8 mouse cellular contexts compared by ENCODE assay signal in genomic region chrX:139870938-139871791, GRCm38 (mm10). TPM values are rescaled to one million over a fixed set of nuclear protein-coding genes. Genes with fewer than 3 reads are reported as not detected.
DNase-seq lines count a peak whose midpoint lies in the region; ATAC-seq and TF ChIP-seq lines count a peak whose summit lies in the region.

Morc4 (minus strand) TSS chrX:139871677.

- peak; percentile 91 for ATAC-seq in limb, embryonic 13.5 days (ENCODE audit: low FRiP score, low read depth)
- peak; percentile 93 for ATAC-seq in midbrain, embryonic 15.5 days (replicated peaks)

- no peaks in the 10 kb centered on the region for H3K9me3 ChIP-seq in limb, embryonic 13.5 days
- H3K9me3 ChIP-seq in midbrain, embryonic 15.5 days = no peaks in the 10 kb centered on the region

- peak within 1 kb of the TSS; percentile 39; the same call in 1 of the 2 replicates for H3K27ac ChIP-seq in limb, embryonic 13.5 days
- peak within 1 kb of the TSS; percentile 69 for H3K27ac ChIP-seq in midbrain, embryonic 15.5 days
- no peak within 1 kb of the TSS for H3K27ac ChIP-seq in testis, adult 2 months (ENCODE audit: control insufficient read depth, insufficient read depth, low read depth, low read length)

- TF ChIP-seq CTCF in testis, adult 2 months (IDR thresholded peaks at IDR 0.05; ENCODE audit: control insufficient read depth, insufficient read depth, insufficient replicate concordance, low read depth, low read length) = no peak

- peak within 1 kb of the TSS; percentile 60 for H3K4me3 ChIP-seq in limb, embryonic 13.5 days
- H3K4me3 ChIP-seq in midbrain, embryonic 15.5 days = peak within 1 kb of the TSS; percentile 52
- peak within 1 kb of the TSS; percentile 74 for H3K4me3 ChIP-seq in testis, adult 2 months (ENCODE audit: control insufficient read depth, low read depth, low read length)

- H3K36me3 ChIP-seq in limb, embryonic 13.5 days = no peaks in the 10 kb centered on the region
- no peaks in the 10 kb centered on the region for H3K36me3 ChIP-seq in midbrain, embryonic 15.5 days (replicated peaks)
- H3K36me3 ChIP-seq in testis, adult 2 months (ENCODE audit: control insufficient read depth, insufficient read depth, low read length) = no peaks in the 10 kb centered on the region

- H3K9ac ChIP-seq in limb, embryonic 13.5 days = peak within 1 kb of the TSS; percentile 72
- peak within 1 kb of the TSS; percentile 52 for H3K9ac ChIP-seq in midbrain, embryonic 15.5 days

- H3K4me1 ChIP-seq in limb, embryonic 13.5 days = no peaks in the 10 kb centered on the region
- H3K4me1 ChIP-seq in midbrain, embryonic 15.5 days = no peaks in the 10 kb centered on the region
- H3K4me1 ChIP-seq in testis, adult 2 months (ENCODE audit: control insufficient read depth, insufficient read depth, low read length) = no peaks in the 10 kb centered on the region; the same call in 1 of the 2 replicates

- TF ChIP-seq POLR2A in testis, adult 2 months (IDR thresholded peaks at IDR 0.05; ENCODE audit: control insufficient read depth, low read depth, low read length) = no peak

- peak within 1 kb of the TSS; percentile 65 for H3K4me2 ChIP-seq in limb, embryonic 13.5 days (replicated peaks)
- H3K4me2 ChIP-seq in midbrain, embryonic 15.5 days = peak within 1 kb of the TSS; percentile 71

- WGBS in limb, embryonic 13.5 days = 16% methylated on average over 61 of the region's 87 CpGs
- WGBS in midbrain, embryonic 15.5 days = 24% methylated on average over 84 of the region's 87 CpGs

- peaks cover 33% of the 10 kb centered on the region; the same call in 1 of the 2 replicates for H3K27me3 ChIP-seq in limb, embryonic 13.5 days
- H3K27me3 ChIP-seq in midbrain, embryonic 15.5 days (replicated peaks) = 0 out of 2 replicates have a peak, but pooled peaks cover 3% of the 10 kb centered on the region
- no peaks in the 10 kb centered on the region for H3K27me3 ChIP-seq in testis, adult 2 months (ENCODE audit: control insufficient read depth, insufficient read depth, low read length)

- DNase-seq in thymus, postnatal 14 days = peak; percentile 1
- no peak for DNase-seq in thymus, postnatal 0 days (ENCODE audit: low spot score)
- peak; percentile 76 for DNase-seq in embryo, embryonic 9.5 days (ENCODE audit: extremely low spot score)
- peak; percentile 38 for DNase-seq in heart, adult 8-10 months (ENCODE audit: low spot score)
- peak; percentile 45 to 47 for DNase-seq in kidney, adult 8-10 months

RNA-seq across cellular contexts. Expression of gene Morc4, which starts in this region (rescaled TPM):
- 3.5 and 4.5 TPM in 2 replicates for polyA plus RNA-seq in thymus, postnatal 0 days (2015; fragmentation: Nextera tagmentation; extraction: Ambion mirVana)
- 1 to 10 TPM; 2.8 to 5.7 (median 3.9) TPM for total RNA-seq in heart, adult 8-10 months (2022)
- 17.9 and 20.7 TPM in 2 replicates for polyA plus RNA-seq in limb, embryonic 13.5 days (2015; fragmentation: Nextera tagmentation; extraction: Ambion mirVana)
- polyA plus RNA-seq in midbrain, embryonic 15.5 days (2015; fragmentation: Nextera tagmentation; extraction: Ambion mirVana) = 3.9 and 4.9 TPM in 2 replicates
- 1.1 and 1.4 TPM in 2 replicates for polyA plus RNA-seq in testis, adult 2 months (2012; rRNA removed)
